Mouse (Mus musculus) heart, postnatal 10 days (tissue): ENCODE measurements around the gene Fam168a. TPM values are rescaled to one million over a fixed set of nuclear protein-coding genes. Genes with fewer than 3 reads are reported as not detected.

Experiments
- microRNA-seq, 2 experiments: library from miRNA; unstranded; fragments of <30 nt; microRNA quantifications; one replicate each; pipeline ENCODE4 v1.2.0; 2022
- total RNA-seq, 2 experiments: library from RNA; stranded (reverse); gene quantifications; 2 replicates each; pipeline ENCODE4 v1.2.3; 2021

Gene Fam168a
- total RNA-seq, 2 experiments from 2014 or later = 52.7 to 53.7 TPM

Small RNA genes within 50 kb of the gene (microRNA-seq; reads per million reads assigned to microRNA genes)
- 129 to 210 reads per million in 2 experiments for gene Mir3102

Other genes with a start within 250 kb of the Fam168a start
- 100 to 1,000 TPM in 1 of 2 experiments, 10 to 100 TPM in 1; 62.7 to 107 TPM for gene Ucp3, start 233.6 kb upstream of the Fam168a start, total RNA-seq
- gene Ucp2, start 213.3 kb upstream of the Fam168a start, total RNA-seq = 100 to 1,000 TPM; 835 to 891 TPM
- gene Dnajb13, start 191.7 kb upstream of the Fam168a start, total RNA-seq = not detected
- 10 to 100 TPM in 1 of 2 experiments, 1 to 10 TPM in 1; 8.4 to 15.3 TPM for gene Coa4, start 169.6 kb upstream of the Fam168a start, total RNA-seq
- 10 to 100 TPM; 77.2 to 78.6 TPM for gene Rab6a, start 99.2 kb upstream of the Fam168a start, total RNA-seq
- gene Mrpl48, start 98.3 kb upstream of the Fam168a start, total RNA-seq = 10 to 100 TPM; 70.3 to 70.4 TPM
- gene Plekhb1, start 44.2 kb upstream of the Fam168a start, total RNA-seq = 1 to 10 TPM; 1.6 to 2.3 TPM
- 1 to 10 TPM; 4.0 to 4.6 TPM for gene Relt, start 156.8 kb downstream of the Fam168a start, total RNA-seq
- gene Arhgef17, start 225.5 kb downstream of the Fam168a start, total RNA-seq = 10 to 100 TPM; 32.9 to 41.2 TPM